Mouse (Mus musculus) monocyte, adult 5-6 weeks (primary cell): ENCODE data around the gene Ints11. TPM values are rescaled to one million over a fixed set of nuclear protein-coding genes. Genes with fewer than 3 reads are reported as not detected.
A peak's percentile ranks its signal among the peaks of the same experiment; 100 is the strongest.

Source experiments
- ATAC-seq: fragments of 153-309, 156-312 bp; replicated peaks from 2 replicates; pipeline ENCODE4 v1.8.0; 2017; ENCODE audit warnings: mild to moderate bottlenecking; ENCODE audit not compliant: low TSS enrichment, insufficient number of reproducible peaks, severe bottlenecking, poor library complexity, low FRiP score
- total RNA-seq: library from RNA; stranded (forward); fragments of 200-1000, 200-491, 200-594 nt; gene quantifications from 3 replicates; pipeline ENCODE4 v1.2.3, GENCODE M21; 2017

Gene Ints11
- total RNA-seq, result 21.5 to 28.1 TPM (median 24.5 TPM) in 3 replicates

DNA sequence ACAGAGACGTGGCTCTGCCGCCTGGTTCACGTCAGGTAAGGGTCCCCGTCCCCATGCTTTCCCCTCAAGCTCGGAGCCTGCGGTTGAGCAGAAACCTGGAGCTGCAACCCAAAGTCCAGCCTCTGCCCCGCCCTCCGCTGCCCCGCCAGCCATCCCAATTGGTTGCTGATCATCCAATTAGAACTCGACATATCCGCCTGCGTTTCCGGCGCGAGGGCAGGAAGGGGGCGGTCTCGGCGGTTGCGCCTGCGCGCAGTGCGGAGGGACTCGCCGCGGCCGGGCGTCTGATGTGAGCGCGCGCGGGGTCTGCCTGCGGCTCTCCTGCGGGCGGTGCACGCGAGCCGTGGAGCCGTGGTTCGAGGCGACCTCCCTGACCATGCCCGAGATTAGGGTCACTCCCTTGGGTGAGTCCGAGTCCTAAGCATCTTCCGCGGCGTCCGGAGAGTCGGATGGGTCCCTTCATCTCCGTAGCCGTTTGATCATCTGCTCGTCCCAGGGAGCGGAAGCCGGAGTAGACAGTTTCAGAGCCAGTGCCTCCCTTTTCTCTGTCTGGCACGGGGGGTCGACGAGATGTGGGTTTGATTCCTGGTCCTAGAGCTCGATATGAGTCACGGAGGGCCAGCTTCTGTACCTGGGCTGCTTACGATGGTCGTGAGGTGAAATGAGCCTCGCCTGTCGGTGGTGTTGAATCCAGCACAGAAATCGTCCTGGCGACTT, at the start of gene Ints11, which contains the start of gene Cptp:
Gene Ints11 (plus strand): TSS at position 230 of the 717 bp plus-strand sequence.
Gene Cptp (minus strand): TSS at position 124 of the 717 bp plus-strand sequence.
- ATAC-seq, result peak; percentile 97

DNA sequence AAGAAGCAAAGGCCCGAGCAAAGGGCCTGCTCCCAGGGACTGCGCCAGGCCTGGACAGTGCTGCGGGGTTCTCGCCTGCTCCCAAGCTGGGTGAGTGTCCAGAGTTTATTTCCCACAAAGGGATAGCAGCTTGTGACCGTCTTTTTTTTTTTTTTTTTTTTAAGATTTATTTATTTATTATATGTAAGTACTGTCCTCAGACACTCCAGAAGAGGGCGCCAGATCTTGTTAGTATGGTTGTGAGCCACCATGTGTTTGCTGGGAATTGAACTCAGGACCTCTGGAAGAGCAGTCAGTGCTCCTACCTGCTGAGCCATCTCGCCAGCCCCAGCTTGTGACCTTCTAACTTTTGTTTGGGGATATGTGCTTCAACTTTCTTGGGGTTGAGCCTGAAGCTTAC, 48.3 kb upstream of the Ints11 start:
- no peak for ATAC-seq

DNA sequence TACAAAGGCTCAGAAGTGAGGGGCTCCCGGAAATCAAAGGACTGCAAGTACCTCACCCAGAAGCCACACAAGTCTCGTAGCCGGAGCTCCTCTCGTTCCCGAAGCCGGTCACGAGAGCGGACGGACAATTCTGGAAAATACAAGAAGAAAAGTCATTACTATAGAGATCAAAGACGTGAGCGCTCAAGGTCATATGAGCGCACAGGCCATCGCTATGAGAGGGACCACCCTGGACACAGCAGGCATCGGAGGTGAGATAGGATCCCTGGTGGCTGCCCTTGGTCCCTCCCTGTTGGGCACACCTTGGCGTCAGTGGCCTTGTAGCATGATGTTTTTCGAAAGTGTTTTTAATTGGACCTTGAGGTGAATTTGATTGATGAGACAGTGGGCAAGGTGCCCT, 45.9 kb upstream of the Ints11 start:
- ATAC-seq, result no peak; the same call in 1 of the 2 replicates

DNA sequence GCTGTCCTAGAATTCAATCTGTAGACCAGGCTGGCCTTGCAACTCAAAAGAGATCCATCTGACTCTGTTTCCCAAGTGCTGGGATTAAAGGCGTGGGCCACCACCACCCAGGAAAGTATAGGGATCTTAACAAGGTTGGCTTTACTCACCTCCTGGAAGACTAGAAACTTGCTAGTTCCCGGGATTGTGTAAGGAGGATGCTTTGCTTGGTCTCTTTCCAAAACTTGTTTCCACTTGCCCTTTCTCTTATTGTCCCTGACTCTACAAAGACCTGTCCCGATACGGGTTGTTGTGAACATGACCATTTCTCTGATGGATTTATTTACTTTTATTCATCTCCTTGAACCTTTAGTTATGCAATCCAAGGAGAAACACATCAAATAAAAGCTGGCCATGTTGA, 39.5 kb upstream of the Ints11 start:
- ATAC-seq, result no peak

DNA sequence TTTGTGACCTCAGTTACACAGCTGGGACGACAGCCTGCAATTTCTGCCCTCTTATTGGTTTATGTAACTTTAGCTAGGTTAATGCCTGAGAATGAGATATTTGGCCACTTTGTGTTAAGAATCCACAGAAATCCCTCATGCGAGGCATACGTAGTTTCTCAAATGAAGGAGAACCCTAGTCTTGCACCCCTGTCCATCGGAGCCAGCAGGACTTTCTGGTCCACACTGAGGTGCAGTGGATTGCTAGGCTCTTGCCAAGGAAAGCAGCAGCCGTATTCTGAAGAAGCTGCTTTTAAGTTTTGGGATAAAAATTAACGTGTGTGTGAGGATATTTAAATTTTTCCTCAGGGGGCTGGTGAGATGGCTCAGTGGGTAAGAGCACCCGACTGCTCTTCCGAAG, 38.8 kb upstream of the Ints11 start:
- ATAC-seq, result no peak

DNA sequence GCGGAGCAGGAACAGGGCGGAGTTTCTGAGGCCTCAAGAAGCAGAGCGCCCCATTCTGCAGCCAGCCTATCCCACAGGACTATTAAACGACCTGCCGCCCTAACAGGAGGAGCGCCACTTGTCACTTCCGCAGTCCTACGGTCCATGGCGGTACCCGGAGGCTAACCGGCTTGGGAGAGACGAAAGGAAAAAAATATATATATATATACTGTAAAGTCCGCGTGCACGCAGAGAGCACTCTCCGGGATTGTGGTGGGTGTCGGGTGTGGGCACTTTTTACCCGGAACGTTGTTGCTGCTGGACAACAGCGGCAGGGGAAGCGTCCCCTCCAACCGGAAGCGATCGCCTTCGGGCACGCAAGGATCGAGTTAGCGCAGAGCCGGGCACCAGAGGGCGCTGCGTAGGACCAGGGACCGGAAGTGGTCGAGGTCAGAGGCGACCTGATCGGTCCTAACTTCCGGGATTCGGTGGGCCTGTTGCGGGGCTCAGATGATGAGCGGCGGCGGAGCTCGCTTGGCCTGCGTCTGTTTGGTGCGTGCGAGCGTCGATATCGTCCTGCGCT, 38.1 kb upstream of the Ints11 start, which contains the start of gene Aurkaip1:
Gene Aurkaip1 (plus strand): TSS at position 68 of the 562 bp plus-strand sequence.
- peak; percentile 92 for ATAC-seq

DNA sequence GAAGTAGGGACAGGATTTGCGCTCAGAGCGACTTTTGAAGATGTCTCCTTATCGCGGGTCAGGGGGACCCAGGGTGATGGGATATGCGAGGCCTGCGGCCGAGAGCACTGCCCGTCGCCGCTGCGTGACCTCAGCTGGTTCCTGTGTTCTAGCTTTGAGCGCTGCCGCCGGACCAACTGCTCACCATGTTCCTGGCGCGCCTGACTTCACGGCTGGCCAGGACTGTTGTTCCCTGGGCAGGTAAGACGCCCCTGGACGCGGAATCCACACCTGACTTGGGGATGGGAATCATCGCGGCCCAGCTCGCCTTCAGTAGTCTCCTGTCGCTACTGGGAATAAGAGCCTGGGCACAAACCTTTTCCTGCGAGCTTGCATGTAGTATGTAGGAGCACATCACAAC, 37.5 kb upstream of the Ints11 start:
- ATAC-seq, result 0 out of 2 replicates have a peak, but pooled peaks have one; percentile 0

DNA sequence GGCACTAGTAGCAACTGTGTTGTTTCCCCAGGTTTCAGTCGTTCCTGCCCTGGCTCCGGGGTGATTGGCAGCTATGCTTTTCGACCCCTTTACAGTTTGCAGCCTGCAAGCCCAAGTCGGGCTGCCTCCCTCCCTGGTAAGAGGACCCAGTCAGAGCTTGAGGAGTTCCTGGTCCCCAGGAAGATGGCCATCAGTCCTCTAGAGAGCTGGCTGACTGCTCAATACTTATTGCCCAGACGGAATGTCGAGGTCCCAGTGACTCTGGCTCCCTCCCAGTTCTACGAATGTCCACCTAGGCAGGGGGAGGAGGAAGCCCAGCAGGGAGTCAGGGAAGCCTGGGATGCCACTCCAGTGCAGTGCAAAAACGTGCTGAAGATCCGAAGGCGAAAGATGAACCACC, 37.0 kb upstream of the Ints11 start:
- ATAC-seq, result no peak

DNA sequence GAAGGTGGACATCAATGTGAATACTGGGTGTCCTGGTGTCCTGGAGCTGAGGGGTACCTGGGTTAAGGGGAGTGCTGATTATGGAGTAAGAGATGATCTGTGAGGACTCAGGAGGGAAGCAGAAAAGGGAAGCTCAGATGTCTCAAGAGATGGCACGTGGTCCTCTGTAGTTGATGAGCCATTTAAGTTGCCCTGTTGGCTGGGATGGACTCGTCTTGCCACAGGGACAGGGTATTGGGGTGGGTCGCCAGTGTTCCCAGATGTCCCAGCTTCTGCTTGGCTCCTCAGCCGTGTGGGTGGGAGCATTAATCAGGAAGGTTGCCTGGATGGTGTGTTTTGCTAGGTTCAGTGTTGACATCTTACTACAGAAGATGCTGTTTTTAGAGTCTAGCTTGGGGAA, 36.1 kb upstream of the Ints11 start:
- ATAC-seq, result no peak

DNA sequence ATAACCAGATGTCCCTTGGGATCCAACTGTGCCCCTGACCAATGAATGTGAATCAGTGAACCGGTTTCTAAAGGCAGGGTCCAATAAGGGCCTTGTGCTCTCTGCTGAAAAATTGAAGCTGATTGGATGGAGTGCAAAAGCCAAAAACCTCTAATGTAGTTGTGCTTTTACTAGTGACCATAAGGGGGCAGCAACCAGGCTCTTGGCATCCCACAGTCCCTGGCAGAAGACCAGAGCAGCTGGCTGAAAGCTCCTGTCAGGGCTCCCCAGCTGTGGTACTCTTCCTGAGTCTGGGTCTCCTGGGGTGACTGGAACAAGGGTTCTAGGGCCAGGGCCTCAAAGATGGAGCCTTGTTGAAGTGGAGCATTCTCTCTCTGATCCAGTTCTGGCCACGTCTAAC, 35.5 kb upstream of the Ints11 start:
- ATAC-seq, result peak; percentile 20

DNA sequence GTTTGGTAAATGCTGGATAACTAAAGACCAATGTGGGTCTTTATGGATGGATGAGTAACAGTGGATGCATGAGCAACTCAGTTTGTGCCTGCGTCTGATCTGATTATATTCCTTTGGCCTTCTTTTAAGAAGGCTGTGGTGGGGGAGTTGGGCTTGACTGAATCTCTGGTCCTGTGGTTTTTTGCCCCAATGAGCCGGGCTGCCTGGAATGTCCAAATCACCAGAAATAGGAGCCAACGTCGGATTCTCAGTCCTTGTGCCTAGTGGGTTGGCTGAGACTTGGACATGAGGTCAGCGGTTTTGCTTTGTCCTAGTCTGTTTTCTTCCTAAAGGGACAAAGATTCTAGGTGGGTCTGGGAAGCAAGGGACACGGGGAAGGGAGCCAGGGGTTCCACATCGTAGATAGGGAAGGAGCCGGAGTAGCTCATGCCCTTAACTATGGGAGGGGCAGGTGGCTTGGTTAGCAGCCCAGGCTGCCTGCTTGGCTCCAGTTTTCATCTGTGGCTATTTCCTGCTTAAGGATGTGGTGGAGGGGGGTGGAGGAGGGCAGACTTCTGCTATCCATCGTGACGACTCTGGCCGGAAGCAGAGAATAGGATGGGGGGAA, 31.8 kb upstream of the Ints11 start:
- no peak for ATAC-seq

DNA sequence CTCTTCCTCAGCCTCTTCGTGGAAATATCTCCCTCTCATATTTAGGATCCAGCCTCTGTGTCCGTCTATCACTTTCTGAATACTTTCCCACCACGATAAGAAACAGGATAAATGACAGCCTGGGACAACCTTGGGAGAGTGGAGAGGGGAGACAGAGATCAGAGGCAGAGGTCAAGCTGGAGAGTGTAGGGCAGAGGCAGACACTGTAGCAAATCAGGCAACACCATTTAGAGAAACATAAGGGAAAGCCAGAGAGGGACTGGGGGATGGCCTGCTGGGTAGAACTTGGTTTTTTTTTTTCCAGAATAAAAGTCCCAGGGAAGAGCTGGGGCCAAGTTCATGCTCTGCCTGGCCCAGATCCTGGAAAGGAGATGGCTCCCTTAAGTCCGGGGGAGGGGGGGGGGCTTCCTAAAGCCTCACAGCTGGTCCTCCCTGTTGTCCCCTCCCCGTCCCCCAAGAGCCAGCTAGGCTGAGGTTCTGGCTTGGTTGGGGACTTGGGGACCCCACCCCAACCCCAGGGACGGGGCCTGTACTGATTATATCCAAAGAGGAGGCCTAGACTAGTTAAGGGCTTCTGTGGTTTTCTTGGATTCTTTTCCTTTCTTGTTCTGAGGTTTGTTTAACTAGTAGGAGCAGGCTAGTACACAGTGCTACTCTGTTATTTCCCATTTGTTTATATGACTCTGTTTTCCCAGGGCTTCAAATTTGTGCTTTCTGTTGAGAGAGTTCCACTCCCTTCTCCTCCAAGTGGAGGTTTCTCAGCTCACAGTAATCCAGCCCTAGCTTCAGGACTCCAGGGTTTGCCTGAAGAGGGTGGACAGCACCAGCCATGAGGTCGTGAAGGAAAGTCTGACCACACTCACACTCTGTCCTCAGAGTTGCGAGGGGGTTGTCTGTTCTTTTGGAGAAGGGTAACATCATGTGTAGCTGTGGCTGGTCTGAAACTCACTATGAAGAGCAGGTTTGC, 30.9 kb upstream of the Ints11 start:
- no peak for ATAC-seq

DNA sequence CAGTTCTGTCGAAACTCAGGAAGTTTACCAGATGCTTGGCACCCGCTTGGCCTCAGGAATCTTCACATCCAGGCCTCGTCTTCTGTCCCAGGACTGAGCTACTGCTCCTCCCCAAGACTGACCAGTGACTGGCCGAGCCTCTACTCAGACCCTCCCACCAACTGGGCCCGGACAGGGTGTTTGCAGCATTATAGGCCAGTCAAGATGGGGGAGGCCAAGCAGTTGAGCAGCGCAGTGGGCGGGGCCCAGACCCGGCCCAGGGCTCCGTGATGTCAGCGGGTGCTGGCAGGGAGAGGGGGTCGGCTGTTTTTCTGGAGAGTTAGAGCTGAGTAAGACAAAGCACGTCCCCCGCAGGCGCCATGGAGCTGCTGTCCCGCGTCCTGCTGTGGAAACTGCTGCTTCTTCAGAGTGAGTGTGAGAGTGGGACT, 29.8 kb upstream of the Ints11 start, which contains the start of gene Mxra8:
Gene Mxra8 (plus strand): TSS at position 198 of the 428 bp plus-strand sequence.
- ATAC-seq, result no peak

DNA sequence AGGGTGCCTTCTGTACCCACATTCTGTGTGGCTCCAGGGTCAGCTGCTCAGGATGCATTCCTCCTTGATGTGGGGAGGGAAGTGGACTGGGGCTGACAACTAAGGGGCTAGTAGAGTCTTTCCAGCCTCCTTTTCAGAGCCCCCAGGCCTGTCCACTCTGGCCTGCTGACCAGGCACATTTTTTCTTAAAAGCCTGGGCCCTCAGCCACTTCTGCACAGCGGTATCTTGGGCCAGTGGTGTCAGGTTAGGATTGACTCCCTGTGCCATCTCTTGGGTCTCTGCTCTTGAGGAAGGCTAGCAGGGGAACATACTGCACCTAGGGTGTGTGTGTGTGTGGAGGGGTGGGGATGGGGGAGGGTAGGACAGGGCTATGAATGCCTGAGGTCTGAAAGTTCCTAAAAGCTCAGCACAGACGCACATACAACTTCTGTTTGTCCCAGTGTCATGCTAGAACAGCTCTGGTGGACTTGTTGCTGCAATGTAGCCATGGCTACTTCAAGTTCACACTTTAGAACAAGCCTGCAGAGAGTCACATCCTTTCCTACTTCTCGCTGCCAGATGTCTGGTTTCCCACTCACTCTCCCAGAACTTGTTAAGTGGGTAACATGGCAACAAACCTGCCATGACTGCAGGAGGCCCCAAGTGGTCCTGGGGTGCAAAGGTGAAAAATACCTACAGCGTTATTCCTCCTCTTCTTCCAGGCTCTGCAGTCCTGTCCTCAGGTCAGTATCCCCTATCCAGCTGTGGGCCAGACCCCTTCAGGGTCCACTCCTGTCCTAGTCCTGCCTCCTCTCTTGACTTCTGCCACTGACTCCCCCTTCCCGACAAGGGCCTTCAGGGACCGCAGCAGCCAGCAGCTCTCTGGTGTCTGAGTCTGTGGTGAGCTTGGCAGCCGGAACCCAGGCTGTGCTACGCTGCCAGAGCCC, 29.0 kb upstream of the Ints11 start:
- ATAC-seq, result no peak

DNA sequence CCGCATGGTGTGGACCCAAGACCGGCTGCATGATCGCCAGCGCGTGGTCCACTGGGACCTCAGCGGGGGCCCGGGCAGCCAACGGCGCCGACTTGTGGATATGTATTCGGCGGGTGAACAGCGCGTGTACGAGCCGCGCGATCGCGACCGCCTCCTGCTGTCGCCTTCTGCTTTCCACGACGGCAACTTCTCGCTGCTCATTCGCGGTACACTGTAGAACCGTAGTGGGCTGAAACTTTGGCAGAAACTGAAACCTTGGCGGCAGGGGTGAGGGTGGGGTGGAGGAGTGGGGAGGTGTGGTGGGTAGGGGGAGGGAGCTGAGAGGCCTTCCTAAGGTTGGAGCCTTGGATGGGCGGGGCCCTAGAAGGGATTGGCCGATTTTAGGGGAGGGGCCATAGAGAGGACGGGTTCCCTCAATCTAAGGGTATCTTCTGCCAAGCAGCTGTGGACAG, 28.3 kb upstream of the Ints11 start:
- ATAC-seq, result peak; percentile 68

DNA sequence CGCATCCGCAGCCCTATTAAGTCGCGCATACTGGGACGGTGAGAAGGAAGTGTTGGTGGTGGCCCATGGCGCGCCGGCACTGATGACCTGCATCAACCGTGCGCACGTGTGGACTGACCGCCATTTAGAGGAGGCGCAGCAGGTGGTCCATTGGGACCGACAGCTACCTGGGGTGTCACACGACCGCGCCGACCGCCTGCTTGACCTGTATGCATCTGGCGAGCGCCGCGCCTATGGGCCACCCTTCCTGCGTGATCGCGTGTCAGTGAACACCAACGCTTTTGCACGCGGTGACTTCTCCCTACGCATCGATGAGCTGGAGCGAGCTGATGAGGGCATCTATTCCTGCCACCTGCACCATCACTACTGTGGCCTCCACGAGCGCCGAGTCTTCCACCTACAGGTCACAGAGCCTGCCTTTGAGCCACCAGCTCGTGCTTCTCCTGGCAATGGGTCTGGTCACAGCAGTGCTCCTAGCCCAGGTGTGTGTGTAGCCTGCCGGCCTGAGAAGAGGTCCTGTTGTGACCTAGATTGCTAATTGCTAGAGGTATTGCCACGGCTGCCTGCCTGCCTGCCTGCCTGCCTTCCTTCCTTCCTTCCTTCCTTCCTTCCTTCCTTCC, 27.6 kb upstream of the Ints11 start:
- ATAC-seq, result no peak

DNA sequence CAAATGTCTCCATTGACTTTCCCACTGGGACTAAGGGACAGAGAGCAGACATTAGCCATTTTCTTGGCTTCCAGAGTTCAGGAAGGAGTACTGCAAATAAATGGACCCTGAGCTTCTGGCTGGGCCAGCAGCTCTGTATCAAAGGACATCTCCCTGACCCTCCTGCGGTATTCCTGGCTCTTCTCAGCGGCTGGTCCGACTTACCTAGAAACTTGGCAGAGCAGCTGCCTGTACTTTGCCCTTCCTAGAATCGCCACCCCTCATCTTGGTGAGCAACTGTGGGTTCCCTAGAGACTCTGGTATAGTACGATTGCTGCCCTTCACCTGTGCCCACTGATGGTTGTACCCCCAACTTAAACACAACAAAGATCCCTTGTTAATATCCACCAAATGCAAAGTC, 26.1 kb upstream of the Ints11 start:
- no peak for ATAC-seq
